Mouse (Mus musculus): Measurements from ENCODE around the gene Ntf5. TPM values are rescaled to one million over a fixed set of nuclear protein-coding genes. Genes with fewer than 3 reads are reported as not detected.
A peak's percentile ranks its signal among the peaks of the same experiment; 100 is the strongest.

The Ntf5 gene
- 0.24 TPM in 1 of 2 replicates, not detected in the other for total RNA-seq (2014; rRNA removed)
- polyA plus RNA-seq (2015; fragmentation: Nextera tagmentation; extraction: Ambion mirVana), result not detected in 2 replicates

DNA sequence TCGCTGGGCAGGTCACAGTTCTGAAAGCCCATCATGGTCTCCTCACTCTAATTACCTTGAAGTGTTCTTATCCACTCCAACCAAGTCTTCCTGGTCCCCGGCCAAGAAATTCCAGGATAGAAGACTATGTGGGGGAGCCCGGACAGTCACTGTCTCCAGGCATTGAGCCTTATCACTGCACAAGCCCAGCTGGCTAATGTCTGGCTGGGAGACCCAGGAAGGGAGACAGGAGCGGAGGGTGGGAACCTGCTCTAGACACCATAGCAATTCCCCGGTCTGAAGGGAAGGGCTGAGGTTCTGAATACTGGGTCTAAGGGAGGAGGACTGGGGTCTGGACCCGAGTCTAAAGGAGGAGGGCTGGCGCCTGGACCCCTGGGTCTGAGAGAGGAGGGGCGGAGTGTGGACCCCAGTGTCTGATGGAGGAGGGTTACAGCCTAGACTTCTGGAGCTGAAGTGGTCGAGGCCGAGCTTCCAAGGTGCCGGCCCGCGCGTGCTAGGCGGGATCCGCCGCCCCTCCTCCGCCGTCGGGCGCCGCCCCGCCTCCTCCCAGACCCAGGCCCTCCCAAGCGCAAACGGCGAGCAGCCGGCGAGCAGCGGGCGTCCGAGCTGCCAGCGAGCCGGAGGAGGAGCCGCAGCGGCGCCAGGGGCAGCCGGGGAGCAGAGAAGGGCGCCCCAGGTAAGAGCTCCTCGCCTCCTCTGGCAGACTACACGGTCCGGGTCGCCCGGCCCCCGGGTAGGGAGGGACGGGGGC is at the start of gene Ntf5:
Gene Ntf5, plus strand, starts transcription at position 583 of the 751 bp plus-strand sequence.
- WGBS, result 2% methylated on average over 35 of the region's 45 CpGs
- DNase-seq (ENCODE audit: low spot score), result no peak
- Histone ChIP-seq H3K27me3 (ENCODE audit: insufficient read depth, low read length) (peaks cover 92% of the 10 kb centered on the region), H3K9ac (replicated peaks; ENCODE audit: low read length, poor library complexity, severe bottlenecking) (peak within 1 kb of the TSS; percentile 54), H3K4me3 (ENCODE audit: low read depth, low read length) (peak within 1 kb of the TSS; percentile 43), H3K4me2 (ENCODE audit: low read depth, low read length, poor library complexity, severe bottlenecking) (peak within 1 kb of the TSS; percentile 79), H3K9me3 (ENCODE audit: low read length) (no peaks in the 10 kb centered on the region), H3K36me3 (ENCODE audit: insufficient read depth, low read length) (no peaks in the 10 kb centered on the region), H3K27ac (ENCODE audit: low read depth, low read length) (no peak within 1 kb of the TSS), H3K4me1 (ENCODE audit: insufficient read depth, low read length) (peaks cover 3% of the 10 kb centered on the region; the same call in 1 of the 2 replicates)
- TF ChIP-seq CTCF (IDR thresholded peaks at IDR 0.05), result no peak
- 0 out of 2 replicates have a peak, but pooled peaks have one; percentile 21 for ATAC-seq (ENCODE audit: low FRiP score)

DNA sequence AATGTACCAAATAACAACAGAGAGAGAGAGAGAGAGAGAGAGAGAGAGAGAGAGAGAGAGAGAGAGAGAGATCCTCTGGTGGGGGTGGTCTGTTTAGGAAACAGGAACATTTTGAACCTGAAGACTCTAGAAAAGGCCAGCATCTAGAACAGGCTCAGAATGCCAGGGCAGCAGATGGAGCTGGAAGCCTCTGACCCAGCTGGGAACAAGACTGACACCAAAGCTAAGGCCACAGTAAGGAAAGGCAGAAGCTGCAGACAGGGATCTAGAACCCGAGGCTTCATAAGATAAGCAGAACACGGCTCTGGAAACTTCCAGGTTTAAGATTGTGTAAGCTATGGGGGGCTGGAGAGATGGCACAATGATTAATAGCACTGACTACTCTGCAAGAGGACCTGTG is 49.5 kb upstream of the Ntf5 start:
- no peak for TF ChIP-seq CTCF (IDR thresholded peaks at IDR 0.05)
- Histone ChIP-seq H3K4me1 (ENCODE audit: insufficient read depth, low read length) (peaks cover 30% of the 10 kb centered on the region; the same call in 1 of the 2 replicates), H3K9me3 (ENCODE audit: low read length) (no peaks in the 10 kb centered on the region), H3K27ac (ENCODE audit: low read depth, low read length) (no peak overlapping the region), H3K9ac (replicated peaks; ENCODE audit: low read length, poor library complexity, severe bottlenecking) (no peak overlapping the region), H3K27me3 (ENCODE audit: insufficient read depth, low read length) (no peaks in the 10 kb centered on the region), H3K4me2 (ENCODE audit: low read depth, low read length, poor library complexity, severe bottlenecking) (no peak overlapping the region), H3K36me3 (ENCODE audit: insufficient read depth, low read length) (no peaks in the 10 kb centered on the region), H3K4me3 (ENCODE audit: low read depth, low read length) (no peak overlapping the region)
- ATAC-seq (ENCODE audit: low FRiP score), result no peak
- WGBS, result 97% methylated on average over 2 of the region's 2 CpGs
- DNase-seq (ENCODE audit: low spot score), result no peak

DNA sequence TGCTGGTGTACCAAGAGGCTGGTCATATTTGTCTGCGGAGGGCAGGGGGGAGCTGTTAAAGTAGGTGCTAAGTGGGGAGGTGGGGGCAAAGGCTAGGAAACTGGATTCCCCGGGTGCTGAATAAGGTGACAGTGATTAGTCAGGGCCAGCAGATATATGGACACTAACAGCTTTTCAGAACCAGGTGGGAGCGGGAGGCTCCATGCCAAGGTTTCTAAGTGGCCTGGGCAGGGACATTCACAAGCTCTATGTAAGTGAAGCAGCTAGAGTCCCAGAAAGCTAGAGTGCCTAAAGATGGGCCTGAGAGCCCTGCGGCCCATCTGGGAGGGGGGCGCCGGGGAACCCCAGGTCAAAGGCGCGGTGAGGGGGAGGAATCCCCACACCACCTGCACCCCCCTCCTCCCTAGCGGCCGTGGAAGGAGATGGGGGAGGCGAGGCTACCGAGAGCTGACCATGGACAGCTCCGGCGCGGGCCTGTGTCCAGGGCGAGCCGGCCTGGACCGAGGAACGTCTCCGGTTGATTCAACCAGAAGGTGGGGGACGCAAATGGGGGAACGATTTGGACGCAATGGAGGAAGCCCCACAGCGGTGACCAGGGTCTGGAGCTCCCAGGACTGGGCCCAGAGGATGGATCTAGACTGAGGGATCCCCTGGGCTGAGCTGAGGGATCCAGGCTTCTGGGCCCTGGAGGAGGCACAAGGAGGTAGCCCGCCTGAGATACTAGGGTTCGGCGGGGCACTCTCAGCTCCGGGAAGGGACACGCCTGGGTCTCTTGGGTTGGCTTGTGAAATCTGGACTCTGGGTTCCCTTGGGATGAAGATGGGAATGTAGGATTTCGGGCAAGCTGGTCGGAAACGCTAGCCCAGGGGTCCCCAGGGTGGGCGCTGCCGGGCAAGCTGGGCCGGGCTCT is 47.5 kb upstream of the Ntf5 start:
- H3K4me1 ChIP-seq (ENCODE audit: insufficient read depth, low read length), result peaks cover 36% of the 10 kb centered on the region; the same call in 1 of the 2 replicates
- H3K9ac ChIP-seq (replicated peaks; ENCODE audit: low read length, poor library complexity, severe bottlenecking), result peak overlapping the region; percentile 95
- WGBS, result 4% methylated on average over 34 of the region's 35 CpGs
- H3K36me3 ChIP-seq (ENCODE audit: insufficient read depth, low read length), result no peaks in the 10 kb centered on the region
- H3K4me2 ChIP-seq (ENCODE audit: low read depth, low read length, poor library complexity, severe bottlenecking), result peak overlapping the region; percentile 80
- no peak for ATAC-seq (ENCODE audit: low FRiP score)
- TF ChIP-seq CTCF (IDR thresholded peaks at IDR 0.05), result no peak
- peak; percentile 23 for DNase-seq (ENCODE audit: low spot score)
- no peaks in the 10 kb centered on the region for H3K27me3 ChIP-seq (ENCODE audit: insufficient read depth, low read length)
- H3K9me3 ChIP-seq (ENCODE audit: low read length), result no peaks in the 10 kb centered on the region
- peak overlapping the region; percentile 86 for H3K4me3 ChIP-seq (ENCODE audit: low read depth, low read length)
- peak overlapping the region; percentile 77 for H3K27ac ChIP-seq (ENCODE audit: low read depth, low read length)

DNA sequence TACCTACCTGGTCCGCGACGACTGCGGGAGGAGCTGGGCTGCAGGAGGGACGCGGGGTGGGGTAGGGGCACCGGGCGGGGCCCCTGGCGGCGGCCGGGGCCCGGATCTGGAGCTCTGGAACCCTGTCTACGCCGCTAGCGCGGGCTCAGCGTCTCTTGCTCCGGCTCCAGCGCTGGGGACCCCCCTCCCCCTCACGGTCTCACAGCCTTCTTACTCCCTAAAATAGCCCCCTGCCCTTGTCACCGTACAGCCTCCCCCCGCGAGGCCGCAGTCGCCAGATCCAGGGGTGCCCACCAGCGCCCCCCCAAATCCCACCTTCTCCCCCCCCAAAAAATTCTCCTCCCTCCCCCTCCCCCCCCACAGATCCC is 46.9 kb upstream of the Ntf5 start, which contains the start of gene Ppfia3:
Gene Ppfia3, minus strand, starts transcription at position 368 of the 368 bp plus-strand sequence.
- peak; percentile 36 for ATAC-seq (ENCODE audit: low FRiP score)
- Histone ChIP-seq H3K4me3 (ENCODE audit: low read depth, low read length) (peak within 1 kb of the TSS; percentile 86), H3K4me1 (ENCODE audit: insufficient read depth, low read length) (peaks cover 36% of the 10 kb centered on the region; the same call in 1 of the 2 replicates), H3K9ac (replicated peaks; ENCODE audit: low read length, poor library complexity, severe bottlenecking) (peak within 1 kb of the TSS; percentile 95), H3K27ac (ENCODE audit: low read depth, low read length) (peak within 1 kb of the TSS; percentile 90), H3K9me3 (ENCODE audit: low read length) (no peaks in the 10 kb centered on the region), H3K36me3 (ENCODE audit: insufficient read depth, low read length) (no peaks in the 10 kb centered on the region; the same call in 1 of the 2 replicates), H3K4me2 (ENCODE audit: low read depth, low read length, poor library complexity, severe bottlenecking) (peak within 1 kb of the TSS; percentile 80), H3K27me3 (ENCODE audit: insufficient read depth, low read length) (no peaks in the 10 kb centered on the region)
- no peak for TF ChIP-seq CTCF (IDR thresholded peaks at IDR 0.05)
- DNase-seq (ENCODE audit: low spot score), result no peak
- 0% methylated on average over 16 of the region's 26 CpGs for WGBS

DNA sequence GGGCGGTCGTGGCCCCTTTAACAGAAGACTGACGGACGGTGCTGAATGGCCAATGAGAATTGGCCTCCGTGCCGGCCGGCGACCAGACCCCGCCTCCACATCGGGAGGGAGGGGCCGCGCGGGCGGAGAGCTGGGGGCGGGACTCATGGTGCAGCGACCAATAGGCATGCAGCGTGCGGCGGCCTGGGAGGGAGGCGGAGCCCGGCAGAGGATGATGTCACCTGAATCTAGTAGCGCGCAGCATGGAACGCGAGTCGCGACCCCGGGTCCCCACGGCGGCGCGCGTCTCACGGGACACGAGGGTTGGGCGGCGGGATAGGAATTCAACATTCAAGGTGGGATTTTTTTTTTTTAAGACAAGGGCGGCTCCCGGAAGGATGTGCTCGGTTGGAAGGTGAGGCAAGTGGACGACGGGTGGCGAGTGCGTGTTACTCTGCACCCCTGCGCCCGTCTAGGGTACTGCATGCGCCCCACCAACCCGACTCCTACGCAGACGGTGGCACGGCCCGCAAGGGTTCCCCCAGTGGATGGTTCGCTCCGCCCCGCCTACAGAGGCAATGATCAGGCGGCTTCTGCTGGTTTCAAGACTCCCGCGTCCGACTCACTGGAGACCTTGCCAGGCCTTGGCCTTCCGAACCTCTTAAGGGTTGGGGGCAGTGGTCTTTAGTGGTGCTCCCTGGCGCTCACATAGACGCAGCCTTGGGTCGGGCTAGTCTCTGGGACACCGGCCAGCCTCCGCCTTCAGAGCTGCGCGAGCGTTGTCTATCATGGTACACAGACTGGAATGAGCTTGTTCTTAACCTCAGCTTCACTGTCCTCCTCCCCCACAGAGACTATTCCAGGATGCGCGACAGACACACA is 46.2 kb upstream of the Ntf5 start:
- H3K4me2 ChIP-seq (ENCODE audit: low read depth, low read length, poor library complexity, severe bottlenecking), result peak overlapping the region; percentile 80
- H3K27me3 ChIP-seq (ENCODE audit: insufficient read depth, low read length), result no peaks in the 10 kb centered on the region
- peak; percentile 83 for TF ChIP-seq CTCF (IDR thresholded peaks at IDR 0.05)
- peak overlapping the region; percentile 90 for H3K27ac ChIP-seq (ENCODE audit: low read depth, low read length)
- H3K36me3 ChIP-seq (ENCODE audit: insufficient read depth, low read length), result no peaks in the 10 kb centered on the region; the same call in 1 of the 2 replicates
- WGBS, result under 1% methylated on average over 68 of the region's 70 CpGs
- peak overlapping the region; percentile 86 for H3K4me3 ChIP-seq (ENCODE audit: low read depth, low read length)
- peak overlapping the region; percentile 95 for H3K9ac ChIP-seq (replicated peaks; ENCODE audit: low read length, poor library complexity, severe bottlenecking)
- DNase-seq (ENCODE audit: low spot score) (peak; percentile 97), ATAC-seq (ENCODE audit: low FRiP score) (peak; percentile 92)
- H3K4me1 ChIP-seq (ENCODE audit: insufficient read depth, low read length), result peaks cover 31% of the 10 kb centered on the region; the same call in 1 of the 2 replicates
- no peaks in the 10 kb centered on the region for H3K9me3 ChIP-seq (ENCODE audit: low read length)

All from midbrain, postnatal 0 days (tissue).